Mouse (Mus musculus) cortical plate, adult 2 months (tissue): Measurements from ENCODE around the gene Qk. TPM values are rescaled to one million over a fixed set of nuclear protein-coding genes. Genes with fewer than 3 reads are reported as not detected.

Experiments
- H3K27ac ChIP-seq: fragments of 200-500 bp; 2 replicates; pipeline ENCODE4 v1.5.1; 2012; ENCODE audit warnings: low read length, control low read depth, inconsistent platforms; ENCODE audit not compliant: insufficient read depth
- H3K4me1 ChIP-seq: fragments of 200-500 bp; 2 replicates; pipeline ENCODE4 v1.6.1; 2011; ENCODE audit warnings: low read length; ENCODE audit not compliant: control insufficient read depth, insufficient read depth
- H3K4me3 ChIP-seq: fragments of 200-500 bp; 2 replicates; pipeline ENCODE4 v1.5.1; 2011; ENCODE audit warnings: mild to moderate bottlenecking, low read length, control low read depth; ENCODE audit not compliant: insufficient read depth
- CTCF ChIP-seq: fragments of 200-500 bp; IDR thresholded peaks from 2 replicates; pipeline ENCODE4 v1.5.1; 2011; ENCODE audit warnings: mild to moderate bottlenecking, control low read depth, low read length; ENCODE audit not compliant: insufficient read depth; ENCODE audit errors: extremely low read depth
- POLR2A ChIP-seq: fragments of 200-500 bp; IDR thresholded peaks from 2 replicates; pipeline ENCODE4 v1.6.1; 2011; ENCODE audit warnings: mild to moderate bottlenecking, low read length, control low read depth; ENCODE audit not compliant: insufficient read depth; ENCODE audit errors: extremely low read depth
- polyA plus RNA-seq: library from polyadenylated mRNA; depleted of rRNA; stranded (reverse); fragments of >200 nt; gene quantifications from 2 replicates; pipeline ENCODE4 v1.2.3, GENCODE M21; 2012; rRNA removed

The Qk gene
- polyA plus RNA-seq, result 263 and 285 TPM in 2 replicates

- TF ChIP-seq POLR2A (peak; percentile 23; the same call in 1 of the 2 replicates), CTCF (no peak)
- H3K4me1 ChIP-seq, result no peaks in the 10 kb centered on the region; the same call in 1 of the 2 replicates
- H3K4me3 ChIP-seq, result peak within 1 kb of the TSS; percentile 80
- peak within 1 kb of the TSS; percentile 100 for H3K27ac ChIP-seq
Measured at GRCm38 (mm10) chr17:10319685-10320455, at the start of gene Qk. Gene Qk (minus strand): TSS chr17:10319854.

GRCm38 (mm10) chr17:10367044-10367443, 47.4 kb upstream of the Qk start:
- Histone ChIP-seq H3K4me1 (no peaks in the 10 kb centered on the region), H3K27ac (no peak overlapping the region), H3K4me3 (no peak overlapping the region)
- TF ChIP-seq CTCF, result no peak
- TF ChIP-seq POLR2A, result no peak

GRCm38 (mm10) chr17:10366577-10366976, 46.9 kb upstream of the Qk start:
- H3K4me3 ChIP-seq, result no peak overlapping the region
- H3K27ac ChIP-seq, result peak overlapping the region; percentile 12; the same call in 1 of the 2 replicates
- no peaks in the 10 kb centered on the region for H3K4me1 ChIP-seq
- TF ChIP-seq CTCF (no peak), POLR2A (no peak)

GRCm38 (mm10) chr17:10365501-10366482, 46.1 kb upstream of the Qk start:
- Histone ChIP-seq H3K4me1 (no peaks in the 10 kb centered on the region), H3K27ac (no peak overlapping the region), H3K4me3 (no peak overlapping the region)
- no peak for TF ChIP-seq CTCF
- no peak for TF ChIP-seq POLR2A

GRCm38 (mm10) chr17:10363151-10363550, 43.5 kb upstream of the Qk start:
- Histone ChIP-seq H3K4me1 (no peaks in the 10 kb centered on the region), H3K4me3 (no peak overlapping the region), H3K27ac (no peak overlapping the region)
- no peak for TF ChIP-seq POLR2A
- no peak for TF ChIP-seq CTCF

- TF ChIP-seq POLR2A, result no peak
- TF ChIP-seq CTCF, result no peak
- no peak overlapping the region for H3K27ac ChIP-seq
- H3K4me1 ChIP-seq, result no peaks in the 10 kb centered on the region; the same call in 1 of the 2 replicates
- H3K4me3 ChIP-seq, result no peak overlapping the region
Measured at GRCm38 (mm10) chr17:10361882-10362291, 42.2 kb upstream of the Qk start.

GRCm38 (mm10) chr17:10360738-10361137, 41.1 kb upstream of the Qk start:
- TF ChIP-seq CTCF, result no peak
- TF ChIP-seq POLR2A, result no peak
- H3K27ac ChIP-seq, result no peak overlapping the region
- H3K4me3 ChIP-seq, result no peak overlapping the region
- no peaks in the 10 kb centered on the region; the same call in 1 of the 2 replicates for H3K4me1 ChIP-seq

GRCm38 (mm10) chr17:10359466-10359865, 39.8 kb upstream of the Qk start:
- H3K4me1 ChIP-seq, result no peaks in the 10 kb centered on the region; the same call in 1 of the 2 replicates
- H3K27ac ChIP-seq, result no peak overlapping the region
- TF ChIP-seq POLR2A (no peak), CTCF (no peak)
- H3K4me3 ChIP-seq, result no peak overlapping the region

- Histone ChIP-seq H3K4me3 (no peak overlapping the region), H3K4me1 (no peaks in the 10 kb centered on the region; the same call in 1 of the 2 replicates), H3K27ac (no peak overlapping the region)
- TF ChIP-seq CTCF, result no peak
Measured at GRCm38 (mm10) chr17:10357348-10357747, 37.7 kb upstream of the Qk start.

GRCm38 (mm10) chr17:10356294-10356693, 36.6 kb upstream of the Qk start:
- no peak overlapping the region for H3K4me3 ChIP-seq
- no peaks in the 10 kb centered on the region; the same call in 1 of the 2 replicates for H3K4me1 ChIP-seq
- no peak overlapping the region for H3K27ac ChIP-seq
- TF ChIP-seq POLR2A (no peak), CTCF (no peak)
